Mouse (Mus musculus): Measurements from ENCODE around the gene Arl5a.

Arl5a gene

GRCm38 (mm10) chr2:52359722-52360121 lies 65.0 kb downstream of the Arl5a start:
- DNase-seq (ENCODE audit: low spot score), result no peak

GRCm38 (mm10) chr2:52358156-52358555 lies 66.5 kb downstream of the Arl5a start:
- DNase-seq (ENCODE audit: low spot score), result no peak

- no peak for DNase-seq (ENCODE audit: low spot score)
Observed at GRCm38 (mm10) chr2:52351029-52351428, 73.7 kb downstream of the Arl5a start.
